Mouse (Mus musculus) heart, adult 11 months (tissue): Measurements from ENCODE around the gene Pm20d1.
"Not testable (repeated sequence)": the region's sequence is repeated elsewhere in the genome, so short reads cannot be mapped to it uniquely, and the experiment has no call there.

Experiments used
- DNase-seq: peaks from one replicate; pipeline ENCODE4 v3.0.0; 2022

Gene Pm20d1

DNA sequence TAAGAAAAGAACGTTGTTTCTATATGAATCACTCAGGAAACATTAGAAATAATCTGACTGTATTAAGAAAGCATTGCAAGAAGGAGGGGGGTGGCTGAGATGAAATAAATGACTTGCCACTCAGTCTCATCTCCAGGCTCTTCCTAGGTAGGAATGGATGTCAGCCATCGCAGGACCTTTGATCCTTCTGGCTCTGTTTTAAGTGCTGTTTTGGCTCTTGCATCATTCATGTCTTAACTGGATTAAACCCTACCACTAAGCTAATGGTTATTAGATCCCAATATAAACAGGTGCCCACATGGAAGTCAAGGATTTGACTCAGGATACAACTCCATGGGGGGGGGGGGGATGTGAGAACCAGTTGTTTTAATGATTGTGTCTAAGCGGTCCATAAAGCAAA, 2.0 kb upstream of the Pm20d1 start:
- no peak for DNase-seq

DNA sequence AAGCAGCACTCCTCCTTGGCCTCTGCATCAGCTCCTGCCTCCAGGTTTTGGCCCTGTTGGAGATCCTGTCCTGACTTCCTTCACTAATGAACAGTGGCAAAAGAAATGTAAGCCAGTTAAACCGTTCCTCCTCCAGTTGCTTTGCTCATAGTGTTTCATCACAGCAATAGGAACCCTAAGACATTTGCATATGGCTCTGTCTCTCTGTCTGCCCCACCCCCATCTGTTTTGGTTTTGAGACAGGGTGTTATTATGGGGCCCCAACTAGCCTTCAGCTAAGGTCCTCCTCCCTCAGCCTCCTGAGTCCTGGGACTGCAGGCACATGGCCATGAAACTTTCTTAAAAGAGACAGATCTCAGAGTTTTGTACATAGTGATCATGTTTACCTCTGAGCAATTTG, 2.8 kb downstream of the Pm20d1 start:
- peak; percentile 66 for DNase-seq

- DNase-seq, result peak; percentile 88
These were observed 3.9 kb downstream of the Pm20d1 start for GRCm38 (mm10) chr1:131801071-131801470.

- DNase-seq, result peak; percentile 93
These were observed 5.5 kb downstream of the Pm20d1 start for GRCm38 (mm10) chr1:131802652-131803051.

DNA sequence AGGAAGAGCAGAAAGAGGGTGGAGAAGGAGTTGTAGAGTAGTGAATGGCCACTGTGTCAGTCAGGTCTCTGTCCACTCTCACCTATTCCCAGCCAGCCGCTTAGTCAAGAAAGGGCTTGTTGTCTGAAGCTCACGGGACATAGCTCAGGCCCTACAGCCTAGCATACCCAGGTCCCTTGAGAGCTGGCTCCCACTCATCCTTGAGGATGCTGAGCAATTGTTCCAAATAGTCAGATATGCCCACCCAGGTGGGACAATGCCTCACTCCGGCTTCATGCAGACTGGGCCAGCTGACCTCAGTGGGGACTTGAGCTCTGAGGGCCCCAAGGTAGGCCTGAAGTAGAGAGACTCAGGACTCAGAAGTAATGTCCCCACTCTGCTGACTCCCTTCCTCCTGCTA, 7.0 kb downstream of the Pm20d1 start:
- DNase-seq, result peak; percentile 69

DNA sequence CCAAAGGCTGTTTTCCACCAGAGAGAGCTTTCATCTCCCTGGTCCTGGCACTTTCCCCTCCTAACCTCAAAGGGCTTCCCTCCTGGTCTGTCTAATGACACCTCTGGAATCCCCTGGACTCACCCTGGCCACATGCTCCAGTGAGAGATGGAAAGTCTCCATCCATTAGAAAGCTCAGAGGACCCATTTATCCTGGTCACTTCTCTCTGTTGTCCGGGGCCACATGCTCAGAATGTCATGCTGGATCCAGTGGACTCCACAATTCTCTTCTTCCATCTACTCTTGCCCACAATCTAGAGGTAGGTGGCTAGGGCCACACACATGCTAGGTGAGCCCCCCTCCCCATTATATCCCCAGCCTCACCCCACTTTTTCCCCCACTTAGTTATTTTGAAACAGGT, 11.8 kb downstream of the Pm20d1 start:
- DNase-seq, result peak; percentile 75

DNA sequence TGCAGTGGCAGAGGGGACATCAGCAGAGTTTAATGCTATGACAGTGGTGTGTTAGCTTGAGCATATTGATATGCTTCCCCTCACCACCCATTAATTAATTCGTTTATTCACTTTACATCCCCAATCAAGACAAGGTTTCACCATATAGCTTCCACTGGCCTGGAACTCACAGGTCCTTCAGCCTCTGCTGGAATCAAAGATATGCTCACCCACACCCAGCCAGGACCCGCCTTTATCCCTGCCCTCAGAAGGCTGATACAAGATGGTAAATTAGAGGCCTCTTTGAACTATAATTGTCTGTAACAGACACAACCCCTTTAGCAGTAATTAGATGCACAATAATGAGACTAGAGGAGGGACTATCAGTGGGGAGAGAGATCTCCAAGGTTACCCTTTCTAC, 12.5 kb downstream of the Pm20d1 start:
- peak; percentile 61 for DNase-seq

DNA sequence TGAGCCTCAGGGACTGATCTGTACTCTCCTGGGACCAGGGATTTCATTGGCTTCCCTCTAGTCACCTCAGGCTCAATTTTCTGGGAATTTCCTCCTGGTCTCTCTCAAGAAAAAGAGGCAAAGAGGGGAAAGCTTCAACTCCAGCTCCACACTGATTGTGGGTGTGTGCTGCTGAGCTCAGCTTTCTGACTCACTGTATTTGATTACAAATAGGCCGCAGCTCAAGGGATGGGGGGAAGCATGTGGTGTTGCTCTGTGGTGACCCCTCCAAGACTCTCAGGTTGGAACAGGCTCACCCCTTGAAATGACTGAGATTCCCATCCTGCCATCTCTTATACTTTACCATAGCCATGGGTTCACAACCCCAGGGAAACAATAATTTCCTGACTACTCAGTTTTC, 14.2 kb downstream of the Pm20d1 start:
- peak; percentile 75 for DNase-seq

GRCm38 (mm10) chr1:131812006-131812405, 14.8 kb downstream of the Pm20d1 start:
- DNase-seq, result peak; percentile 63

GRCm38 (mm10) chr1:131812631-131813295, 15.6 kb downstream of the Pm20d1 start:
- peak; percentile 73 for DNase-seq

GRCm38 (mm10) chr1:131813731-131814130, 16.6 kb downstream of the Pm20d1 start:
- DNase-seq, result peak; percentile 59

DNA sequence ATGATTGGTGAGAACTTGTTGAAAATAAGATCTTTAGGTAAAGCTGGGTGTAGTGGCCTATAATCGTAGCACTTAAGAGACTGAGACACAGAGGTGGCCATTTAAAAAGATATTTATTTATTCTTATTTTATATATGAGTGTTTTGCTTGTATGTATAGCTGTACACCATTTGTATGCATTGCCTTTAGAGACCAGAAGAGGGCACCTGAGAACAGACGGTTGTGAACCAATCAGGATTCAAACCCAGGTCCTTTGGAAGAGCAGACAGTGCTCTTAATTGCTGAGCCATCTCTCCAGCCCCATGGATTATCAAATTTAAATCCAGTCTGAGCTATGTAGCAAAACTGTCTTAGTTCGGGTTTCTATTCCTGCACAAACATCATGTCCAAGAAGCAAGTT, 17.0 kb downstream of the Pm20d1 start:
- DNase-seq, result no peak

GRCm38 (mm10) chr1:131816886-131817285, 19.7 kb downstream of the Pm20d1 start:
- peak; percentile 88 for DNase-seq

DNA sequence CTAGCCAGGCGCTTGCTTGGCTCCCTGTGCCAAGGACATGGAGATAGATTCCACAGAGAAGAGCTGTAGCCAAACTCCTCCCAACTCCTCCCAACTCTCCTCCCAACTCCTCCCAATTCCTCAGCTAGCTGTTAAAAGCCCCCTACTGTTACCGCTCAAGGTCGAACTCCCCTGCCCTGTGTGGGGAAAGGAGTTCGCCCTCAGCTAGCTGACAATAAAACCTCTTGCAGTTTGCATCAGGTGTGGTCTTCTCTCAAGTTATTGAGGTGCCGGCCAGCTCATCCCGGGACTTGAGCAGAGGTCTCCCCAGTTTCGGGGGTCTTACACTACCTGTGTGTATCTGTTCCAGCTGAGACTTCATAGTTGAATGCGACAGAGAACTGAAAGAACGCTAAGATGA, 23.2 kb downstream of the Pm20d1 start:
- not testable (repeated sequence) for DNase-seq

GRCm38 (mm10) chr1:131820887-131821328, 23.7 kb downstream of the Pm20d1 start:
- DNase-seq, result no peak

DNA sequence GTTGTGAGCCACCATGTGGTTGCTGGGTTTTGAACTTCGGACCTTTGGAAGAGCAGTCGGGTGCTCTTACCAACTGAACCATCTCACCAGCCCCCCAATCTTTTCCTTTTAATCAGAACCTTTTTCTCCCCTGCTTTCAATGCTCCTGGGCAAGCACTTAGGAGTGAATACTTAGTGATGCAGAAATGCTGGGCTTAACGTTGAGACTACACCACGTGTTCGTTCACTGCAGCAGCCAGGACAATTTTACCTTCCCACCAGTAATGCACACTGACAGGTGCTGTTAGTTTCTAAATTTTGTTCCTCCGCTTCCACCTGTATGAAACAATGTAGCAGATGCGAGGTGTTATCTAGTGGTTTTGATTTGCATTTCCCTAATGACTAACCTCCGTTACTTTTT, 25.1 kb downstream of the Pm20d1 start:
- DNase-seq, result no peak

DNA sequence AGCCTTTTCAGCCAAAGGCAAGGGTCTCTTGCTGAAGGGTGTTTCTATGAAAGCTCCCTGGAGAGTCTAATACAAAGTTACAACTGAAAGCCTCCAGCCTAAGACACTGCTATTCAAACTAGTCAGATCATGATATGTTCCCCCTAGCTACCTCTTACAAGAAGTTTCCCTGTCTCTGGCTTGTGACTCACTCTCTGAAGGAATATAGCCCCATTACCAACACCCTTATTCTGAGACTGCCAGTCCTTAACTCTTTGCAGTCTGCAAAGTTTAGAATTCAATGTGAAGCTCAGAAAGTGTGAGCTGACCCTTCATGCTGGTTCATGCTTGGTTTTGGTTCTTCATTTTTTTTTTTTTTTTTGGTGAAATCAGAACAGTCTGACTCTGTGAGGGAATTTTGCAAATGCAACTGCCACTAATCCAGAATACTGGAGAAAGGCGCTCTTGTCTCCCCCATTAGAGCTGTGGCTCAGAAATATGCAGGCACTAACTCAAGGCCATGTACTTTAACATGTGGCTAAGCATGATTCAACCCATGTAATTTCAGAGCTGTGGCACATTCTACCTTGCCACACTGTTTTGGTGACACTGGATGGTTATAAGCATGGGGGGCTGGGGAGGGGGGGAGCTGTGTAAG, 25.8 kb downstream of the Pm20d1 start:
- DNase-seq, result no peak

- no peak for DNase-seq
These were observed 26.4 kb downstream of the Pm20d1 start for GRCm38 (mm10) chr1:131823563-131823962.

- DNase-seq, result peak; percentile 84
These were observed 27.5 kb downstream of the Pm20d1 start for GRCm38 (mm10) chr1:131824528-131825181.

DNA sequence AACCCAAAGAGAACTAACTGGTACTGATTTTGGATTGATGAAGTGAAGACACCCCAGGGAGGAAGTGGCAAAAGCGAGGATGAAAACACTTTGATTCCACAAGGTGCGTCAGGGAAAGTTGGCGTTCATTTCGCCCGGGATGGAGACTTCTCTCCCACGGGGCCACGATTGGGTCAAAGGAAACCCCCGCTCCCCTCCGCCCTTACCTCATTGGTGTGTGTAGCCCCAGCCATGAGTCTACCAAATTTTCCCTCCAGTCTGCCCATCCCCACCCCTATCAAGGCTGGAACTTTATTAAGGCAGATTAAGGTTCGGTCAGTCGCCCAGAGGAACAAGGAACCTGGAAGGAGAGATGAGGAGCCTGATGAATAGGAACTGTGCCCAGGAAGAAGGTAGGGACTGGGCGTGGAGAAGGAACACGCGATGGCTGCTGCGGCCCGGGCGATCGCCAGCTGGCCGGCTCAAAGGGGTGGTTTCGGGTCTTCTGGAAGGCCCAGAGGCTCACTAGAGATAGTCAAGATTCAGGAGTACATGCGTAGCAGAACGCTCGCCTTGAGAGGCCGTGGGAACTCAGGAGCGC, 30.1 kb downstream of the Pm20d1 start, which contains the start of gene Slc41a1:
Gene Slc41a1 (plus strand): TSS at position 287 of the 580 bp plus-strand sequence.
- no peak for DNase-seq

DNA sequence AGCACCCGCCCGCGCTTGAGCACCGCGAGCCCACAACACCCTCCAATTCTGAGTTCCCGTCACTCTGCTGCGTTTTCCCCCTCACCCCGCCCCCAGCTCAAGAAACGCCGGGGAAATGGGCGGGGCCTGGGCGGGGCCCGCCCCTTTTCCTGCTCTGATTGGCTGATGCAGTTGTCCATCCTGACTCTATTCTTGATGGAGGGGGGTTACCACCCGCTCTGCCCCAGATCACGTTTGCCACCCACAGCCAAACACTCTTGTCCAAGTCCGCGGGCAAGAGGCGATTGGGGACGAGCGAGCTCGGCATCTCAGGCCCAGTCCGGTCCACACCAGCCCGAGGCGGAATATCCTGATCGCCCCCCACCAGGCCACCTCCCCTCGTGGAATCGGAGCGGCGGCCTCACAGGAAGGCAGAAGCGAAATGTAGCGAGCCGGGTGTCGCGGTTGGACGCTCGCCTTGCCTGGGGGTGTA, 30.6 kb downstream of the Pm20d1 start:
- DNase-seq, result peak; percentile 100

GRCm38 (mm10) chr1:131828297-131829126, 31.3 kb downstream of the Pm20d1 start:
- DNase-seq, result no peak

- no peak for DNase-seq
These were observed 32.1 kb downstream of the Pm20d1 start for GRCm38 (mm10) chr1:131829279-131829678.
